ENCODE assay signal across 12 mouse cellular contexts in the genomic region with DNA sequence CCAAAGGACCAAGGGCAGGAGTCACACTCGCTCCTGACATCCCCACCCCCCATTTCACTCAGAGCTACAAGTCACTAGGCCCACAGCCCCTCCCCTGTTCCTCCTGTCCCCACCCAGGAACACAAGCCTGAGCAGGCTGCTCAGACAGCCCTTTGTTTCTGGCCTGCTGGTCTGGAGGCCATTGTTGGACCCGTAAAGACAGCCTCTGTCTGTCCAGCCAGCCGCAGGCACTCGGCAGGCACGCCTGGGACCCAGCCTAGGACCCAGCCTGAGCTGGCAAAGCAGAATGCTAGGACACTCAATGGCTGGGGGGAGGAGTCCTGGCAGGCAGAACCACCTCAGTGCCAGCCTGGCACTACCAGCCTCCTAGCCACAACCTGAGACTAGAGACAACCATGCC. TPM values are rescaled to one million over a fixed set of nuclear protein-coding genes. Genes with fewer than 3 reads are reported as not detected.
DNase-seq lines count a peak whose midpoint lies in the region; ATAC-seq lines count a peak whose summit lies in the region.
"Had no signal": no experiment of that assay in that cellular context is flagged by ENCODE, and none has a peak within 500 bp of the region (broad histone marks: within the 10 kb centered on the region; RNA-seq: fewer than 3 reads in every experiment).

No protein-coding gene starts in this region.

- peaks cover 39% of the 10 kb centered on the region for H3K36me3 ChIP-seq in forebrain, embryonic 14.5 days (ENCODE audit: control insufficient read depth, insufficient read depth, low read length)

- no peaks in the 10 kb centered on the region for H3K9me3 ChIP-seq in forebrain, embryonic 14.5 days (replicated peaks; ENCODE audit: control insufficient read depth, low read length)

- DNase-seq in frontal cortex, adult 2 months (ENCODE audit: extremely low spot score in 1 of 2, low spot score in 1 of 2): peak; percentile 36 to 58
- DNase-seq in frontal cortex, postnatal 25 days (ENCODE audit: low spot score in 2 of 2): no peak
- DNase-seq in Muller cell, postnatal 12 days (ENCODE audit: inconsistent ontology term): peak; percentile 64
- DNase-seq in forebrain, embryonic 14.5 days (ENCODE audit: low spot score): peak; percentile 26
- peak; percentile 45 to 52 for DNase-seq in left cerebral cortex, postnatal 14 days (ENCODE audit: low spot score in 2 of 2)
- DNase-seq in urinary bladder, postnatal 36 days (ENCODE audit: low spot score in 2 of 2): no peak
- no peak for DNase-seq in kidney, adult 18-20 months
- no peak for DNase-seq in thymus, postnatal 0 days (ENCODE audit: low spot score)
- DNase-seq: B cell, adult 2 months; heart, postnatal 10 days; thymus, adult 18-20 months had no signal

- no peaks in the 10 kb centered on the region for H3K4me1 ChIP-seq in forebrain, embryonic 14.5 days (ENCODE audit: control insufficient read depth, insufficient read depth, low read length)

- intact Hi-C loops in left cerebral cortex, postnatal 14 days (cut with DNase I): no loop called here

- WGBS in forebrain, embryonic 14.5 days: 41% methylated on average over 5 of the region's 5 CpGs

- H3K27me3 ChIP-seq in forebrain, embryonic 14.5 days (replicated peaks; ENCODE audit: control insufficient read depth, insufficient read depth, low read length): no peaks in the 10 kb centered on the region

- ATAC-seq in forebrain, embryonic 14.5 days: peak; percentile 37; the same call in 1 of the 2 replicates

- no peak overlapping the region for H3K27ac ChIP-seq in forebrain, embryonic 14.5 days (ENCODE audit: low read depth, low read length)

- no peak overlapping the region; the same call in 1 of the 2 replicates for H3K9ac ChIP-seq in forebrain, embryonic 14.5 days (ENCODE audit: low read length)

- H3K4me3 ChIP-seq in forebrain, embryonic 14.5 days (ENCODE audit: low read depth, low read length): no peak overlapping the region
- H3K4me3 ChIP-seq: myocyte had no signal

- H3K4me2 ChIP-seq in forebrain, embryonic 14.5 days (ENCODE audit: low read length): no peak overlapping the region

RNA-seq across cellular contexts. Expression of gene Mybbp1a, which starts 14.5 kb away (rescaled TPM):
- polyA plus RNA-seq in frontal cortex, adult 2 months (2012; rRNA removed): 55.3 and 61.4 TPM in 2 replicates
- polyA plus RNA-seq in forebrain, embryonic 14.5 days (2014; fragmentation: Nextera tagmentation; extraction: Ambion mirVana): 80.5 and 82.1 TPM in 2 replicates
- 10 to 100 TPM; 45.4 to 50.6 TPM for total RNA-seq in left cerebral cortex, postnatal 14 days (2021)
- 124 and 128 TPM in 2 replicates for polyA plus RNA-seq in thymus, postnatal 0 days (2015; fragmentation: Nextera tagmentation; extraction: Ambion mirVana)

RNA-seq across cellular contexts. Expression of gene Ggt6, which starts 20.4 kb away (rescaled TPM):
- polyA plus RNA-seq in frontal cortex, adult 2 months (2012; rRNA removed): 0.15 and 0.22 TPM in 2 replicates
- polyA plus RNA-seq in forebrain, embryonic 14.5 days (2014; fragmentation: Nextera tagmentation; extraction: Ambion mirVana): not detected in 2 replicates
- not detected for total RNA-seq in left cerebral cortex, postnatal 14 days (2021)
- 1.0 and 1.1 TPM in 2 replicates for polyA plus RNA-seq in thymus, postnatal 0 days (2015; fragmentation: Nextera tagmentation; extraction: Ambion mirVana)
- total RNA-seq: heart, postnatal 10 days had no signal
- polyA plus RNA-seq: myocyte had no signal

RNA-seq across cellular contexts. Expression of gene Spns2, which starts 34.0 kb away (rescaled TPM):
- 45.0 and 47.0 TPM in 2 replicates for polyA plus RNA-seq in frontal cortex, adult 2 months (2012; rRNA removed)
- 4.6 and 5.8 TPM in 2 replicates for polyA plus RNA-seq in forebrain, embryonic 14.5 days (2014; fragmentation: Nextera tagmentation; extraction: Ambion mirVana)
- 10 to 100 TPM; 46.4 to 58.5 TPM for total RNA-seq in left cerebral cortex, postnatal 14 days (2021)
- polyA plus RNA-seq in thymus, postnatal 0 days (2015; fragmentation: Nextera tagmentation; extraction: Ambion mirVana): 1.4 and 1.5 TPM in 2 replicates

RNA-seq across cellular contexts. Expression of gene Smtnl2, which starts 44.2 kb away (rescaled TPM):
- 2.8 and 3.2 TPM in 2 replicates for polyA plus RNA-seq in frontal cortex, adult 2 months (2012; rRNA removed)
- polyA plus RNA-seq in forebrain, embryonic 14.5 days (2014; fragmentation: Nextera tagmentation; extraction: Ambion mirVana): 1.4 and 1.6 TPM in 2 replicates
- total RNA-seq in left cerebral cortex, postnatal 14 days (2021): 1 to 10 TPM in 1 of 2 experiments, under 1 TPM in 1; 0.59 to 1.1 TPM
- polyA plus RNA-seq in thymus, postnatal 0 days (2015; fragmentation: Nextera tagmentation; extraction: Ambion mirVana): 3.3 and 4.1 TPM in 2 replicates

Comparison
In these comparisons a context has a peak if more than half of its experiments do, and no peak if none do; other contexts are left out.
1. DNase-seq: peak in frontal cortex, adult 2 months (2 of 2), Muller cell, postnatal 12 days (single experiment), forebrain, embryonic 14.5 days (single experiment) and left cerebral cortex, postnatal 14 days (2 of 2); none in frontal cortex, postnatal 25 days (0 of 2), urinary bladder, postnatal 36 days (0 of 2), kidney, adult 18-20 months (single experiment) and thymus, postnatal 0 days (single experiment).